Mouse (Mus musculus): ENCODE data around the gene Gm20661. TPM values are rescaled to one million over a fixed set of nuclear protein-coding genes. Genes with fewer than 3 reads are reported as not detected.

Gm20661 gene
- polyA plus RNA-seq, 1 experiment from 2014 or later, result 7.2 TPM

Other genes starting within 250 kb of the Gm20661 start
- 262 and 274 TPM in 2 replicates for gene Rbm5, start 212.1 kb upstream of the Gm20661 start, polyA plus RNA-seq (2015; fragmentation: Nextera tagmentation; extraction: Ambion mirVana)
- 102 and 108 TPM in 2 replicates for gene Rbm6, start 109.8 kb upstream of the Gm20661 start, polyA plus RNA-seq (2015; fragmentation: Nextera tagmentation; extraction: Ambion mirVana)
- gene Mon1a, start 94.9 kb upstream of the Gm20661 start, polyA plus RNA-seq (2015; fragmentation: Nextera tagmentation; extraction: Ambion mirVana), result 14.7 and 14.9 TPM in 2 replicates
- 5.1 and 6.3 TPM in 2 replicates for gene Mst1r, start 76.2 kb upstream of the Gm20661 start, polyA plus RNA-seq (2015; fragmentation: Nextera tagmentation; extraction: Ambion mirVana)
- not detected in 2 replicates for gene Actl11, start 54.6 kb upstream of the Gm20661 start, polyA plus RNA-seq (2015; fragmentation: Nextera tagmentation; extraction: Ambion mirVana)
- gene Camkv, start 47.4 kb upstream of the Gm20661 start, polyA plus RNA-seq (2015; fragmentation: Nextera tagmentation; extraction: Ambion mirVana), result 9.1 and 9.7 TPM in 2 replicates
- 23.8 and 29.0 TPM in 2 replicates for gene Traip, start 32.9 kb upstream of the Gm20661 start, polyA plus RNA-seq (2015; fragmentation: Nextera tagmentation; extraction: Ambion mirVana)
- gene Uba7, start 7.6 kb upstream of the Gm20661 start, polyA plus RNA-seq (2015; fragmentation: Nextera tagmentation; extraction: Ambion mirVana), result 25.7 and 28.1 TPM in 2 replicates
- 79.2 and 86.1 TPM in 2 replicates for gene Inka1, start 2.8 kb downstream of the Gm20661 start, polyA plus RNA-seq (2015; fragmentation: Nextera tagmentation; extraction: Ambion mirVana)
- gene Cdhr4, start 9.4 kb downstream of the Gm20661 start, polyA plus RNA-seq (2015; fragmentation: Nextera tagmentation; extraction: Ambion mirVana), result 13.0 and 14.5 TPM in 2 replicates
- gene Gm20662, start 13.3 kb downstream of the Gm20661 start, polyA plus RNA-seq (2015; fragmentation: Nextera tagmentation; extraction: Ambion mirVana), result 0.58 and 1.3 TPM in 2 replicates
- 71.4 and 71.9 TPM in 2 replicates for gene Ip6k1, start 19.4 kb downstream of the Gm20661 start, polyA plus RNA-seq (2015; fragmentation: Nextera tagmentation; extraction: Ambion mirVana)
- gene Gmppb, start 66.2 kb downstream of the Gm20661 start, polyA plus RNA-seq (2015; fragmentation: Nextera tagmentation; extraction: Ambion mirVana), result 27.4 and 31.5 TPM in 2 replicates
- gene Amigo3, start 70.1 kb downstream of the Gm20661 start, polyA plus RNA-seq (2015; fragmentation: Nextera tagmentation; extraction: Ambion mirVana), result 3.4 and 3.7 TPM in 2 replicates
- 0.38 and 1.0 TPM in 2 replicates for gene Mst1, start 97.4 kb downstream of the Gm20661 start, polyA plus RNA-seq (2015; fragmentation: Nextera tagmentation; extraction: Ambion mirVana)
- 31.2 and 36.2 TPM in 2 replicates for gene Rnf123, start 100.3 kb downstream of the Gm20661 start, polyA plus RNA-seq (2015; fragmentation: Nextera tagmentation; extraction: Ambion mirVana)
- gene Apeh, start 111.5 kb downstream of the Gm20661 start, polyA plus RNA-seq (2015; fragmentation: Nextera tagmentation; extraction: Ambion mirVana), result 40.8 and 45.6 TPM in 2 replicates
- 0.63 and 0.69 TPM in 2 replicates for gene Bsn, start 207.3 kb downstream of the Gm20661 start, polyA plus RNA-seq (2015; fragmentation: Nextera tagmentation; extraction: Ambion mirVana)